Mouse (Mus musculus): ENCODE data around the gene Phf20.

Phf20 gene

GRCm38 (mm10) chr2:156321538-156321937, 125.3 kb downstream of the Phf20 start:
- DNase-seq: no peak

- DNase-seq: no peak
These were observed 127.9 kb downstream of the Phf20 start for GRCm38 (mm10) chr2:156324116-156324588.

- DNase-seq: no peak
These were observed 128.4 kb downstream of the Phf20 start for GRCm38 (mm10) chr2:156324681-156325080.

- DNase-seq: no peak
These were observed 134.4 kb downstream of the Phf20 start for GRCm38 (mm10) chr2:156330681-156331080.

- DNase-seq: no peak
These were observed 135.2 kb downstream of the Phf20 start for GRCm38 (mm10) chr2:156331446-156331965.

GRCm38 (mm10) chr2:156340078-156340477, 143.8 kb downstream of the Phf20 start:
- no peak for DNase-seq

- peak; percentile 20 for DNase-seq
These were observed 148.7 kb downstream of the Phf20 start for GRCm38 (mm10) chr2:156344775-156345532.

GRCm38 (mm10) chr2:156348812-156349211, 152.5 kb downstream of the Phf20 start:
- no peak for DNase-seq

- no peak for DNase-seq
These were observed 153.1 kb downstream of the Phf20 start for GRCm38 (mm10) chr2:156349286-156349848.

GRCm38 (mm10) chr2:156351243-156351642, 155.0 kb downstream of the Phf20 start:
- no peak for DNase-seq

- no peak for DNase-seq
These were observed 156.3 kb downstream of the Phf20 start for GRCm38 (mm10) chr2:156352413-156353165.

- DNase-seq: no peak
These were observed 157.0 kb downstream of the Phf20 start for GRCm38 (mm10) chr2:156353265-156353692.

GRCm38 (mm10) chr2:156356031-156356430, 159.8 kb downstream of the Phf20 start:
- DNase-seq: peak; percentile 22
